Mouse (Mus musculus): ENCODE data around the gene Mllt3.

- no peak for TF ChIP-seq POLR2A (IDR thresholded peaks at IDR 0.05; ENCODE audit: control insufficient read depth in 1 of 2, insufficient read depth in 1 of 2, low read depth in 1 of 2, low read length in 2 of 2, poor library complexity in 1 of 2)
- TF ChIP-seq EP300 (IDR thresholded peaks at IDR 0.05; ENCODE audit: low read depth in 1 of 2, low read length in 2 of 2), result no peak
- no peak for TF ChIP-seq CTCF (IDR thresholded peaks at IDR 0.05 in 2 of 3, conservative IDR thresholded peaks at IDR 0.05 in 1 of 3; ENCODE audit: control insufficient read depth in 1 of 3, insufficient read depth in 1 of 3, low read depth in 2 of 3, low read length in 3 of 3, poor library complexity in 1 of 3, severe bottlenecking in 1 of 3)
- no peak for TF ChIP-seq ZMIZ1 (IDR thresholded peaks at IDR 0.05; ENCODE audit: low read depth, low read length)
- TF ChIP-seq USF2 (IDR thresholded peaks at IDR 0.05; ENCODE audit: borderline replicate concordance in 1 of 2, insufficient read depth in 1 of 2, low read depth in 1 of 2, low read length in 2 of 2), result no peak
- no peak for TF ChIP-seq HCFC1 (IDR thresholded peaks at IDR 0.05; ENCODE audit: low read depth, low read length)
- TF ChIP-seq POLR2AphosphoS5 (IDR thresholded peaks at IDR 0.05; ENCODE audit: borderline replicate concordance, low read depth, low read length), result no peak
- TF ChIP-seq CHD1 (IDR thresholded peaks at IDR 0.05; ENCODE audit: low read depth, low read length), result no peak
- no peak for TF ChIP-seq SIN3A (IDR thresholded peaks at IDR 0.05; ENCODE audit: low read length)
- TF ChIP-seq UBTF (IDR thresholded peaks at IDR 0.05; ENCODE audit: borderline replicate concordance, insufficient read depth, low read depth, low read length), result no peak
- no peak for TF ChIP-seq GATA1 (IDR thresholded peaks at IDR 0.05; ENCODE audit: low read depth, low read length)
- TF ChIP-seq RCOR1 (IDR thresholded peaks at IDR 0.05; ENCODE audit: low read depth, low read length), result no peak
- TF ChIP-seq RAD21 (IDR thresholded peaks at IDR 0.05; ENCODE audit: low read depth, low read length), result no peak
- TF ChIP-seq ZC3H11A (IDR thresholded peaks at IDR 0.05; ENCODE audit: low read depth, low read length), result no peak
These were observed 210.0 kb downstream of the Mllt3 start for GRCm38 (mm10) chr4:87823191-87823590.

Data from MEL (cell line).